Mouse (Mus musculus) hindbrain, postnatal 0 days (tissue): Measurements from ENCODE around the gene Cdkn3. TPM values are rescaled to one million over a fixed set of nuclear protein-coding genes. Genes with fewer than 3 reads are reported as not detected.

ENCODE experiments used
- ATAC-seq: fragments of 200-750 bp; cut with Nextera tagmentation; 2 replicates; pipeline ENCODE4 v1.8.0; 2017; ENCODE audit warnings: mild to moderate bottlenecking, moderate TSS enrichment, moderate library complexity
- DNase-seq: peaks from one replicate; pipeline ENCODE4 v3.0.0-alpha.2; 2015; ENCODE audit warnings: low spot score
- H3K27ac ChIP-seq: fragments of 300-500 bp; sonication (generic); 2 replicates; pipeline ENCODE4 v1.5.1; 2014; ENCODE audit warnings: mild to moderate bottlenecking
- H3K27me3 ChIP-seq: fragments of 300-500 bp; sonication (generic); 2 replicates; pipeline ENCODE4 v1.6.1; 2014; ENCODE audit warnings: low read length, mixed read lengths; ENCODE audit not compliant: insufficient read depth
- H3K36me3 ChIP-seq: fragments of 300-500 bp; sonication (generic); 2 replicates; pipeline ENCODE4 v1.6.1; 2014; ENCODE audit warnings: low read length, mixed read lengths; ENCODE audit not compliant: insufficient read depth
- H3K4me1 ChIP-seq: fragments of 300-500 bp; sonication (generic); 2 replicates; pipeline ENCODE4 v1.6.1; 2014; ENCODE audit warnings: antibody characterized with exemption, low read length, mixed read lengths; ENCODE audit not compliant: insufficient read depth
- H3K4me2 ChIP-seq: fragments of 300-500 bp; sonication (generic); 2 replicates; pipeline ENCODE4 v1.6.1; 2014; ENCODE audit warnings: low read depth, mild to moderate bottlenecking, low read length, moderate library complexity, mixed read lengths
- H3K4me3 ChIP-seq: fragments of 300-500 bp; sonication (generic); 2 replicates; pipeline ENCODE4 v1.5.1; 2014; ENCODE audit warnings: low read length
- H3K9ac ChIP-seq: fragments of 300-500 bp; sonication (generic); replicated peaks from 2 replicates; pipeline ENCODE4 v1.6.1; 2014; ENCODE audit warnings: mild to moderate bottlenecking, low read length, moderate library complexity, mixed read lengths
- H3K9me3 ChIP-seq: fragments of 300-500 bp; sonication (generic); 2 replicates; pipeline ENCODE4 v1.6.1; 2016; ENCODE audit warnings: low read length, mixed read lengths
- CTCF ChIP-seq: IDR thresholded peaks from 2 replicates; pipeline ENCODE4 v1.5.1; 2016; ENCODE audit warnings: antibody characterized with exemption, control low read depth, low read depth
- WGBS: fragments of 180-500 bp; shearing (Covaris S2); extraction: QIAGEN DNeasy Blood & Tissue Kit; methylation state at CpG from one replicate; pipeline ENCODE4 v1.1.7; 2014; 5-methylcytosine and 5-hydroxymethylcytosine counted together
- polyA plus RNA-seq: library from polyadenylated mRNA; unstranded; fragments of >200 nt; fragmentation: Nextera tagmentation; extraction: Ambion mirVana; gene quantifications from 2 replicates; pipeline ENCODE4 v1.2.1, GENCODE M21; 2015
- total RNA-seq: library from RNA; depleted of rRNA; stranded (reverse); fragments of >200 nt; gene quantifications from 2 replicates; pipeline ENCODE4 v1.2.3, GENCODE M21; 2014

The Cdkn3 gene
- total and polyA plus RNA-seq, 2 experiments from 2014 or later = 1.2 to 10.8 TPM

GRCm38 (mm10) chr14:46757736-46758135 lies 2.6 kb upstream of the Cdkn3 start:
- TF ChIP-seq CTCF = no peak
- no peak for DNase-seq
- Histone ChIP-seq H3K4me2 (no peak overlapping the region), H3K27ac (no peak overlapping the region), H3K4me1 (no peaks in the 10 kb centered on the region), H3K36me3 (no peaks in the 10 kb centered on the region), H3K4me3 (no peak overlapping the region), H3K9me3 (no peaks in the 10 kb centered on the region), H3K9ac (no peak overlapping the region), H3K27me3 (no peaks in the 10 kb centered on the region)
- WGBS = 66% methylated on average over 9 of the region's 9 CpGs
- ATAC-seq = no peak

- no peaks in the 10 kb centered on the region for H3K4me1 ChIP-seq
- H3K9me3 ChIP-seq = no peaks in the 10 kb centered on the region
- no peak overlapping the region for H3K27ac ChIP-seq
- TF ChIP-seq CTCF = no peak
- no peaks in the 10 kb centered on the region for H3K27me3 ChIP-seq
- no peaks in the 10 kb centered on the region for H3K36me3 ChIP-seq
- whole genome bisulfite sequencing = 2% methylated on average over 7 of the region's 7 CpGs
- ATAC-seq (no peak; the same call in 1 of the 2 replicates), DNase-seq (no peak)
- H3K9ac ChIP-seq = no peak overlapping the region
- peak overlapping the region; percentile 86 for H3K4me2 ChIP-seq
- peak overlapping the region; percentile 77 for H3K4me3 ChIP-seq
Measured at GRCm38 (mm10) chr14:46759970-46760354, 379 bp upstream of the Cdkn3 start.

- ATAC-seq = no peak
- peak overlapping the region; percentile 77 for H3K4me3 ChIP-seq
- peak overlapping the region; percentile 86 for H3K4me2 ChIP-seq
- TF ChIP-seq CTCF = no peak
- no peaks in the 10 kb centered on the region for H3K4me1 ChIP-seq
- H3K27me3 ChIP-seq = no peaks in the 10 kb centered on the region
- H3K36me3 ChIP-seq = no peaks in the 10 kb centered on the region
- H3K27ac ChIP-seq = no peak overlapping the region
- 42% methylated on average over 6 of the region's 6 CpGs for WGBS
- peak overlapping the region; percentile 53 for H3K9ac ChIP-seq
- H3K9me3 ChIP-seq = no peaks in the 10 kb centered on the region
- DNase-seq = no peak
Measured at GRCm38 (mm10) chr14:46761186-46761585, 845 bp downstream of the Cdkn3 start.

- 0 out of 2 replicates have a peak, but pooled peaks have one; percentile 55 for ATAC-seq
Measured at GRCm38 (mm10) chr14:46767116-46767515, 6.8 kb downstream of the Cdkn3 start.

GRCm38 (mm10) chr14:46770036-46770435 lies 9.7 kb downstream of the Cdkn3 start:
- no peaks in the 10 kb centered on the region for H3K27me3 ChIP-seq
- no peak overlapping the region for H3K4me3 ChIP-seq
- no peak for DNase-seq
- H3K9ac ChIP-seq = no peak overlapping the region
- no peaks in the 10 kb centered on the region for H3K9me3 ChIP-seq
- no peak overlapping the region for H3K27ac ChIP-seq
- 85% methylated on average over 6 of the region's 6 CpGs for WGBS
- peaks cover 21% of the 10 kb centered on the region for H3K36me3 ChIP-seq
- ATAC-seq = no peak
- TF ChIP-seq CTCF = no peak
- H3K4me2 ChIP-seq = no peak overlapping the region
- H3K4me1 ChIP-seq = no peaks in the 10 kb centered on the region

More at GRCm38 (mm10) chr14:46767116-46767515, 6.8 kb downstream of the Cdkn3 start:
- H3K4me3 ChIP-seq = no peak overlapping the region
- H3K4me1 ChIP-seq = no peaks in the 10 kb centered on the region
- 55% methylated on average over 12 of the region's 12 CpGs for WGBS
- no peaks in the 10 kb centered on the region for H3K9me3 ChIP-seq
- peaks cover 7% of the 10 kb centered on the region for H3K36me3 ChIP-seq
- H3K27ac ChIP-seq = no peak overlapping the region
- H3K4me2 ChIP-seq = no peak overlapping the region
- DNase-seq = peak; percentile 10
- H3K27me3 ChIP-seq = no peaks in the 10 kb centered on the region
- no peak for TF ChIP-seq CTCF
- no peak overlapping the region for H3K9ac ChIP-seq

- no peak for TF ChIP-seq CTCF
- ATAC-seq = no peak
- H3K4me2 ChIP-seq = no peak overlapping the region
- H3K27me3 ChIP-seq = no peaks in the 10 kb centered on the region
- 98% methylated on average over 9 of the region's 9 CpGs for WGBS
- peaks cover 51% of the 10 kb centered on the region for H3K36me3 ChIP-seq
- no peak overlapping the region for H3K9ac ChIP-seq
- no peak overlapping the region for H3K4me3 ChIP-seq
- no peak overlapping the region for H3K27ac ChIP-seq
- no peaks in the 10 kb centered on the region for H3K4me1 ChIP-seq
- H3K9me3 ChIP-seq = no peaks in the 10 kb centered on the region
- no peak for DNase-seq
Measured at GRCm38 (mm10) chr14:46778756-46779155, 18.4 kb downstream of the Cdkn3 start.

- no peak overlapping the region for H3K27ac ChIP-seq
- peak; percentile 27 for TF ChIP-seq CTCF
- H3K4me3 ChIP-seq = no peak overlapping the region
- no peak for DNase-seq
- H3K4me2 ChIP-seq = no peak overlapping the region
- H3K36me3 ChIP-seq = peaks cover 46% of the 10 kb centered on the region
- no peak for ATAC-seq
- H3K4me1 ChIP-seq = no peaks in the 10 kb centered on the region
- no peaks in the 10 kb centered on the region for H3K27me3 ChIP-seq
- 95% methylated on average over 7 of the region's 7 CpGs for WGBS
- H3K9ac ChIP-seq = no peak overlapping the region
- H3K9me3 ChIP-seq = no peaks in the 10 kb centered on the region
Measured at GRCm38 (mm10) chr14:46779217-46779616, 18.9 kb downstream of the Cdkn3 start.
